Mouse (Mus musculus): ENCODE data around the gene Egln1. TPM values are rescaled to one million over a fixed set of nuclear protein-coding genes. Genes with fewer than 3 reads are reported as not detected.

Egln1 gene
- polyA plus RNA-seq, 1 experiment from 2014 or later: 10.0 TPM

GRCm38 (mm10) chr8:124974254-124974653 is 25.1 kb upstream of the Egln1 start:
- H3K9ac ChIP-seq (ENCODE audit: low read depth, low read length): no peak overlapping the region
- DNase-seq (ENCODE audit: low spot score) (no peak), ATAC-seq (replicated peaks; ENCODE audit: low FRiP score) (peak; percentile 54; the same call in 1 of the 2 replicates)
- H3K4me3 ChIP-seq (ENCODE audit: low read depth, low read length): no peak overlapping the region
- no peaks in the 10 kb centered on the region for H3K27me3 ChIP-seq (replicated peaks; ENCODE audit: control insufficient read depth, insufficient read depth, low read length)
- H3K36me3 ChIP-seq (ENCODE audit: control insufficient read depth, insufficient read depth, low read length): no peaks in the 10 kb centered on the region
- no peaks in the 10 kb centered on the region for H3K4me1 ChIP-seq (replicated peaks; ENCODE audit: control insufficient read depth, insufficient read depth, low read length)
- 57% methylated on average over 4 of the region's 4 CpGs for WGBS
- no peak overlapping the region for H3K4me2 ChIP-seq
- no peaks in the 10 kb centered on the region; the same call in 1 of the 2 replicates for H3K9me3 ChIP-seq (ENCODE audit: control insufficient read depth, low read length)
- no peak overlapping the region for H3K27ac ChIP-seq (ENCODE audit: low read depth, low read length)

GRCm38 (mm10) chr8:124973221-124973620 is 24.1 kb upstream of the Egln1 start:
- ATAC-seq (replicated peaks; ENCODE audit: low FRiP score): no peak
- WGBS: 66% methylated on average over 8 of the region's 8 CpGs
- no peaks in the 10 kb centered on the region for H3K4me1 ChIP-seq (replicated peaks; ENCODE audit: control insufficient read depth, insufficient read depth, low read length)

GRCm38 (mm10) chr8:124970312-124970933 is 21.3 kb upstream of the Egln1 start:
- DNase-seq (ENCODE audit: low spot score) (no peak), ATAC-seq (replicated peaks; ENCODE audit: low FRiP score) (no peak)
- H3K9ac ChIP-seq (ENCODE audit: low read depth, low read length): no peak overlapping the region
- H3K4me1 ChIP-seq (replicated peaks; ENCODE audit: control insufficient read depth, insufficient read depth, low read length): no peaks in the 10 kb centered on the region
- H3K4me3 ChIP-seq (ENCODE audit: low read depth, low read length): no peak overlapping the region
- H3K27me3 ChIP-seq (replicated peaks; ENCODE audit: control insufficient read depth, insufficient read depth, low read length): no peaks in the 10 kb centered on the region
- H3K27ac ChIP-seq (ENCODE audit: low read depth, low read length): no peak overlapping the region
- 73% methylated on average over 6 of the region's 6 CpGs for WGBS
- H3K36me3 ChIP-seq (ENCODE audit: control insufficient read depth, insufficient read depth, low read length): no peaks in the 10 kb centered on the region
- no peaks in the 10 kb centered on the region; the same call in 1 of the 2 replicates for H3K9me3 ChIP-seq (ENCODE audit: control insufficient read depth, low read length)
- no peak overlapping the region for H3K4me2 ChIP-seq

More at GRCm38 (mm10) chr8:124973221-124973620, 24.1 kb upstream of the Egln1 start:
- Histone ChIP-seq H3K9me3 (ENCODE audit: control insufficient read depth, low read length) (no peaks in the 10 kb centered on the region; the same call in 1 of the 2 replicates), H3K4me2 (no peak overlapping the region), H3K4me3 (ENCODE audit: low read depth, low read length) (no peak overlapping the region), H3K27me3 (replicated peaks; ENCODE audit: control insufficient read depth, insufficient read depth, low read length) (no peaks in the 10 kb centered on the region), H3K27ac (ENCODE audit: low read depth, low read length) (no peak overlapping the region), H3K36me3 (ENCODE audit: control insufficient read depth, insufficient read depth, low read length) (no peaks in the 10 kb centered on the region), H3K9ac (ENCODE audit: low read depth, low read length) (no peak overlapping the region)
- DNase-seq (ENCODE audit: low spot score): no peak

- H3K27me3 ChIP-seq (replicated peaks; ENCODE audit: control insufficient read depth, insufficient read depth, low read length): no peaks in the 10 kb centered on the region
- no peak overlapping the region for H3K4me3 ChIP-seq (ENCODE audit: low read depth, low read length)
- DNase-seq (ENCODE audit: low spot score): no peak
- H3K4me2 ChIP-seq: no peak overlapping the region
- no peaks in the 10 kb centered on the region; the same call in 1 of the 2 replicates for H3K4me1 ChIP-seq (replicated peaks; ENCODE audit: control insufficient read depth, insufficient read depth, low read length)
- ATAC-seq (replicated peaks; ENCODE audit: low FRiP score): no peak
- H3K9me3 ChIP-seq (ENCODE audit: control insufficient read depth, low read length): no peaks in the 10 kb centered on the region
- H3K36me3 ChIP-seq (ENCODE audit: control insufficient read depth, insufficient read depth, low read length): no peaks in the 10 kb centered on the region
- WGBS: 87% methylated on average over 8 of the region's 8 CpGs
- H3K9ac ChIP-seq (ENCODE audit: low read depth, low read length): no peak overlapping the region
- H3K27ac ChIP-seq (ENCODE audit: low read depth, low read length): no peak overlapping the region
Measured at GRCm38 (mm10) chr8:124964966-124965365, 15.8 kb upstream of the Egln1 start.

GRCm38 (mm10) chr8:124963246-124963645 is 14.1 kb upstream of the Egln1 start:
- Histone ChIP-seq H3K27ac (ENCODE audit: low read depth, low read length) (no peak overlapping the region), H3K27me3 (replicated peaks; ENCODE audit: control insufficient read depth, insufficient read depth, low read length) (no peaks in the 10 kb centered on the region), H3K9ac (ENCODE audit: low read depth, low read length) (no peak overlapping the region), H3K4me3 (ENCODE audit: low read depth, low read length) (no peak overlapping the region), H3K4me2 (no peak overlapping the region), H3K36me3 (ENCODE audit: control insufficient read depth, insufficient read depth, low read length) (no peaks in the 10 kb centered on the region), H3K9me3 (ENCODE audit: control insufficient read depth, low read length) (no peaks in the 10 kb centered on the region), H3K4me1 (replicated peaks; ENCODE audit: control insufficient read depth, insufficient read depth, low read length) (peaks cover 4% of the 10 kb centered on the region; the same call in 1 of the 2 replicates)
- no peak for DNase-seq (ENCODE audit: low spot score)
- WGBS: 85% methylated on average over 5 of the region's 5 CpGs
- no peak for ATAC-seq (replicated peaks; ENCODE audit: low FRiP score)

GRCm38 (mm10) chr8:124960226-124960880 is 11.2 kb upstream of the Egln1 start:
- Histone ChIP-seq H3K9ac (ENCODE audit: low read depth, low read length) (no peak overlapping the region), H3K36me3 (ENCODE audit: control insufficient read depth, insufficient read depth, low read length) (no peaks in the 10 kb centered on the region), H3K4me2 (no peak overlapping the region), H3K4me3 (ENCODE audit: low read depth, low read length) (no peak overlapping the region), H3K4me1 (replicated peaks; ENCODE audit: control insufficient read depth, insufficient read depth, low read length) (peaks cover 4% of the 10 kb centered on the region; the same call in 1 of the 2 replicates), H3K9me3 (ENCODE audit: control insufficient read depth, low read length) (no peaks in the 10 kb centered on the region), H3K27ac (ENCODE audit: low read depth, low read length) (no peak overlapping the region), H3K27me3 (replicated peaks; ENCODE audit: control insufficient read depth, insufficient read depth, low read length) (no peaks in the 10 kb centered on the region)
- ATAC-seq (replicated peaks; ENCODE audit: low FRiP score) (no peak), DNase-seq (ENCODE audit: low spot score) (no peak)
- 33% methylated on average over 8 of the region's 8 CpGs for WGBS

- 54% methylated on average over 8 of the region's 8 CpGs for WGBS
- no peak for DNase-seq (ENCODE audit: low spot score)
- Histone ChIP-seq H3K4me3 (ENCODE audit: low read depth, low read length) (no peak overlapping the region), H3K27me3 (replicated peaks; ENCODE audit: control insufficient read depth, insufficient read depth, low read length) (no peaks in the 10 kb centered on the region), H3K4me2 (no peak overlapping the region), H3K9ac (ENCODE audit: low read depth, low read length) (no peak overlapping the region), H3K4me1 (replicated peaks; ENCODE audit: control insufficient read depth, insufficient read depth, low read length) (peaks cover 4% of the 10 kb centered on the region; the same call in 1 of the 2 replicates), H3K9me3 (ENCODE audit: control insufficient read depth, low read length) (no peaks in the 10 kb centered on the region), H3K36me3 (ENCODE audit: control insufficient read depth, insufficient read depth, low read length) (no peaks in the 10 kb centered on the region), H3K27ac (ENCODE audit: low read depth, low read length) (no peak overlapping the region)
- ATAC-seq (replicated peaks; ENCODE audit: low FRiP score): peak; percentile 47
Measured at GRCm38 (mm10) chr8:124959462-124960225, 10.5 kb upstream of the Egln1 start.

- peaks cover 5% of the 10 kb centered on the region; the same call in 1 of the 2 replicates for H3K4me1 ChIP-seq (replicated peaks; ENCODE audit: control insufficient read depth, insufficient read depth, low read length)
- H3K27me3 ChIP-seq (replicated peaks; ENCODE audit: control insufficient read depth, insufficient read depth, low read length): no peaks in the 10 kb centered on the region
- no peak overlapping the region for H3K4me2 ChIP-seq
- ATAC-seq (replicated peaks; ENCODE audit: low FRiP score) (no peak), DNase-seq (ENCODE audit: low spot score) (no peak)
- no peaks in the 10 kb centered on the region for H3K36me3 ChIP-seq (ENCODE audit: control insufficient read depth, insufficient read depth, low read length)
- WGBS: 79% methylated on average over 8 of the region's 8 CpGs
- no peak overlapping the region for H3K4me3 ChIP-seq (ENCODE audit: low read depth, low read length)
- no peaks in the 10 kb centered on the region for H3K9me3 ChIP-seq (ENCODE audit: control insufficient read depth, low read length)
- no peak overlapping the region for H3K27ac ChIP-seq (ENCODE audit: low read depth, low read length)
- H3K9ac ChIP-seq (ENCODE audit: low read depth, low read length): no peak overlapping the region
Measured at GRCm38 (mm10) chr8:124954572-124955082, 5.5 kb upstream of the Egln1 start.
